Mouse (Mus musculus) left cerebral cortex, adult 9 months (tissue): ENCODE results near the gene Cux1.

Experiments
- DNase-seq, 2 experiments: peaks; one replicate each; pipeline ENCODE4 v3.0.0; 2022; ENCODE audit warnings: low spot score in 2 of 2

Cux1 gene

DNA sequence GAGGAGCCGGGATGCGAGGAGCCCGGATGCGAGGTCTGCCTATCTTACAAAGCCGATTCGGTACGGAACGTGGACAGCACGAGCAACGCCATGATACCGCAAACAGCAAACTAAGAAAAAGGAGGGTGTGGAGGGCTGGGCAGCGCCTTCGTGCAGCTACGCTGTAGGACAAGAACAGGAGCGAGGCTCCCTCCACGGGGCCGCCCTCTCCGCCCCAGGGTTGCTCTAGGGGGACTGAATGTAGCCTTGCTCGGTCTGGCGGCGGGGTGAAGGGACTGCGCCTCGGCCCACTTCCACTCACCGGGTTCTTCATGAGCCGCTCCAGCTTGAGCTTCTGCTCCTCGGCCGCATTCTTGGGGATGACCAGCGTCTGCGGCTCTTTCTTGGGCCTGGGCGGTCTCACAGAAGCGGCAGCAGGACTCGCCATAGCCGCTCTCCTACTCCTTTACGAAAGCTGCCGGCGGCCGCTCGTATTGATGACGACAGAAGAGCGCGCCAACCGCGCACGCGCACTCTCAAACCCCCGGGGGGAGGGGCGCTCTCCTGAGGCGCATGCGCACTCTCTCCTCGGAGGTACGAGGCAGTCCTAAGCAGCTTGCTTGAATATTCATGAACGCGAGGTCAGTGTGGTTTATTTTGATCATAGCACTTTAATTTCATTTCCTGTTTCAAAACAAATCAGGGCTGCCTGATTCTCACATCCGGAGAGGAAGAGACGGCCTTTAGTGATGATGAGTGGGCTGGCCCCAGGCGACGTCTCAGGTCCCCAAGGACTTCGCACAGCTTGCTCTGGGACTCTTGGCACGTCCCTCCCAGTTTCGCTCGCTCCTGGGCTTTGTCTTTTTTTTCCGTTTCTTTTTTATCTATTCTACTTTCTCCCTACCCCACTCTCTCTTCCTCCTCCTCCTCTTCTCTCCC lies 368.6 kb downstream of the Cux1 start, which contains the start of gene Prkrip1:
Gene Prkrip1, minus strand, starts transcription at position 490 of the 918 bp plus-strand sequence.
- DNase-seq: peak; percentile 80 to 94
